Mouse (Mus musculus): ENCODE results near the gene Tmem30b. TPM values are rescaled to one million over a fixed set of nuclear protein-coding genes. Genes with fewer than 3 reads are reported as not detected.
"Not testable (repeated sequence)": the region's sequence is repeated elsewhere in the genome, so short reads cannot be mapped to it uniquely, and the experiment has no call there.

The Tmem30b gene
- polyA plus RNA-seq, 1 experiment from 2014 or later: 8.8 TPM

- H3K9me3 ChIP-seq (replicated peaks): no peaks in the 10 kb centered on the region
- H3K27ac ChIP-seq (replicated peaks): no peak overlapping the region
- H3K36me3 ChIP-seq (replicated peaks): no peaks in the 10 kb centered on the region
- 3% methylated on average over 5 of the region's 5 CpGs for WGBS (ENCODE audit: insufficient replicate concordance)
- H3K4me1 ChIP-seq (replicated peaks): no peaks in the 10 kb centered on the region
- 0 out of 2 replicates have a peak, but pooled peaks have one; percentile 18 for ATAC-seq (ENCODE audit: insufficient read depth)
- no peak overlapping the region for H3K4me3 ChIP-seq (replicated peaks)
- H3K9ac ChIP-seq: no peak overlapping the region
- H3K27me3 ChIP-seq: peaks cover 12% of the 10 kb centered on the region
- no peak overlapping the region for H3K4me2 ChIP-seq
Measured at GRCm38 (mm10) chr12:73554155-73554554, 8.0 kb upstream of the Tmem30b start.

GRCm38 (mm10) chr12:73548259-73548658, 2.1 kb upstream of the Tmem30b start:
- H3K27me3 ChIP-seq: peaks cover 66% of the 10 kb centered on the region
- H3K4me3 ChIP-seq (replicated peaks): no peak overlapping the region
- H3K4me2 ChIP-seq: no peak overlapping the region
- ATAC-seq (ENCODE audit: insufficient read depth): no peak
- no peak overlapping the region for H3K27ac ChIP-seq (replicated peaks)
- no peaks in the 10 kb centered on the region for H3K36me3 ChIP-seq (replicated peaks)
- 41% methylated on average over 8 of the region's 8 CpGs for WGBS (ENCODE audit: insufficient replicate concordance)
- H3K9me3 ChIP-seq (replicated peaks): no peaks in the 10 kb centered on the region
- H3K9ac ChIP-seq: no peak overlapping the region
- peaks cover 5% of the 10 kb centered on the region; the same call in 1 of the 2 replicates for H3K4me1 ChIP-seq (replicated peaks)

GRCm38 (mm10) chr12:73547646-73548045, 1.5 kb upstream of the Tmem30b start:
- ATAC-seq (ENCODE audit: insufficient read depth): no peak
- 24% methylated on average over 10 of the region's 10 CpGs for WGBS (ENCODE audit: insufficient replicate concordance)
- Histone ChIP-seq H3K4me3 (replicated peaks) (no peak overlapping the region), H3K36me3 (replicated peaks) (no peaks in the 10 kb centered on the region), H3K4me1 (replicated peaks) (peaks cover 5% of the 10 kb centered on the region; the same call in 1 of the 2 replicates), H3K9ac (no peak overlapping the region), H3K4me2 (no peak overlapping the region), H3K27me3 (peaks cover 69% of the 10 kb centered on the region), H3K9me3 (replicated peaks) (no peaks in the 10 kb centered on the region), H3K27ac (replicated peaks) (no peak overlapping the region)

- Histone ChIP-seq H3K27ac (replicated peaks) (no peak overlapping the region), H3K36me3 (replicated peaks) (no peaks in the 10 kb centered on the region), H3K4me1 (replicated peaks) (peaks cover 5% of the 10 kb centered on the region; the same call in 1 of the 2 replicates), H3K9me3 (replicated peaks) (no peaks in the 10 kb centered on the region), H3K9ac (0 out of 2 replicates have a peak overlapping the region, but pooled peaks have one; percentile 32), H3K4me3 (replicated peaks) (peak overlapping the region; percentile 50), H3K4me2 (peak overlapping the region; percentile 68), H3K27me3 (peaks cover 77% of the 10 kb centered on the region)
- 2% methylated on average over 55 of the region's 55 CpGs for WGBS (ENCODE audit: insufficient replicate concordance)
- peak; percentile 37; the same call in 1 of the 2 replicates for ATAC-seq (ENCODE audit: insufficient read depth)
Measured at GRCm38 (mm10) chr12:73545672-73546085, 513 bp downstream of the Tmem30b start.

GRCm38 (mm10) chr12:73544736-73545671, 1.2 kb downstream of the Tmem30b start:
- Histone ChIP-seq H3K4me2 (peak overlapping the region; percentile 68), H3K9me3 (replicated peaks) (no peaks in the 10 kb centered on the region), H3K4me3 (replicated peaks) (peak overlapping the region; percentile 50), H3K27ac (replicated peaks) (no peak overlapping the region), H3K4me1 (replicated peaks) (peaks cover 5% of the 10 kb centered on the region; the same call in 1 of the 2 replicates), H3K36me3 (replicated peaks) (no peaks in the 10 kb centered on the region), H3K27me3 (peaks cover 70% of the 10 kb centered on the region), H3K9ac (no peak overlapping the region; the same call in 1 of the 2 replicates)
- 15% methylated on average over 48 of the region's 48 CpGs for WGBS (ENCODE audit: insufficient replicate concordance)
- no peak for ATAC-seq (ENCODE audit: insufficient read depth)

GRCm38 (mm10) chr12:73543191-73543590, 3.0 kb downstream of the Tmem30b start:
- no peaks in the 10 kb centered on the region for H3K36me3 ChIP-seq (replicated peaks)
- no peak for ATAC-seq (ENCODE audit: insufficient read depth)
- H3K9ac ChIP-seq: no peak overlapping the region
- no peak overlapping the region for H3K4me3 ChIP-seq (replicated peaks)
- H3K4me2 ChIP-seq: no peak overlapping the region
- H3K4me1 ChIP-seq (replicated peaks): peaks cover 5% of the 10 kb centered on the region; the same call in 1 of the 2 replicates
- H3K27me3 ChIP-seq: peaks cover 56% of the 10 kb centered on the region
- no peaks in the 10 kb centered on the region for H3K9me3 ChIP-seq (replicated peaks)
- H3K27ac ChIP-seq (replicated peaks): no peak overlapping the region
- 52% methylated on average over 5 of the region's 5 CpGs for WGBS (ENCODE audit: insufficient replicate concordance)

- no peaks in the 10 kb centered on the region for H3K36me3 ChIP-seq (replicated peaks)
- no peaks in the 10 kb centered on the region for H3K9me3 ChIP-seq (replicated peaks)
- no peak overlapping the region for H3K27ac ChIP-seq (replicated peaks)
- peaks cover 28% of the 10 kb centered on the region for H3K27me3 ChIP-seq
- WGBS (ENCODE audit: insufficient replicate concordance): 82% methylated on average over 2 of the region's 2 CpGs
- no peak for ATAC-seq (ENCODE audit: insufficient read depth)
- H3K9ac ChIP-seq: no peak overlapping the region
- no peak overlapping the region for H3K4me2 ChIP-seq
- H3K4me1 ChIP-seq (replicated peaks): 0 out of 2 replicates have a peak, but pooled peaks cover 2% of the 10 kb centered on the region
- H3K4me3 ChIP-seq (replicated peaks): no peak overlapping the region
Measured at GRCm38 (mm10) chr12:73540402-73540801, 5.8 kb downstream of the Tmem30b start.

GRCm38 (mm10) chr12:73539151-73539550, 7.0 kb downstream of the Tmem30b start:
- Histone ChIP-seq H3K9me3 (replicated peaks) (no peaks in the 10 kb centered on the region), H3K9ac (no peak overlapping the region), H3K4me2 (no peak overlapping the region), H3K4me3 (replicated peaks) (no peak overlapping the region), H3K4me1 (replicated peaks) (0 out of 2 replicates have a peak, but pooled peaks cover 2% of the 10 kb centered on the region), H3K27me3 (peaks cover 16% of the 10 kb centered on the region), H3K36me3 (replicated peaks) (no peaks in the 10 kb centered on the region), H3K27ac (replicated peaks) (no peak overlapping the region)
- no peak for ATAC-seq (ENCODE audit: insufficient read depth)
- 34% methylated on average over 2 of the region's 2 CpGs for WGBS (ENCODE audit: insufficient replicate concordance)

GRCm38 (mm10) chr12:73538139-73538508, 8.1 kb downstream of the Tmem30b start:
- Histone ChIP-seq H3K4me2 (peak overlapping the region; percentile 56), H3K27me3 (peaks cover 12% of the 10 kb centered on the region; the same call in 1 of the 2 replicates), H3K4me3 (replicated peaks) (peak overlapping the region; percentile 40)
- not testable (repeated sequence) for H3K4me1 ChIP-seq (replicated peaks); H3K27ac ChIP-seq (replicated peaks); H3K36me3 ChIP-seq (replicated peaks); H3K9ac ChIP-seq; H3K9me3 ChIP-seq (replicated peaks)
- WGBS (ENCODE audit: insufficient replicate concordance): 22% methylated on average over 3 of the region's 3 CpGs
- peak; percentile 31; the same call in 1 of the 2 replicates for ATAC-seq (ENCODE audit: insufficient read depth)

- H3K4me2 ChIP-seq: peak overlapping the region; percentile 56
- H3K36me3 ChIP-seq (replicated peaks): no peaks in the 10 kb centered on the region
- peak overlapping the region; percentile 40 for H3K4me3 ChIP-seq (replicated peaks)
- peak; percentile 62; the same call in 1 of the 2 replicates for ATAC-seq (ENCODE audit: insufficient read depth)
- no peak overlapping the region for H3K27ac ChIP-seq (replicated peaks)
- 22% methylated on average over 17 of the region's 17 CpGs for WGBS (ENCODE audit: insufficient replicate concordance)
- H3K9me3 ChIP-seq (replicated peaks): no peaks in the 10 kb centered on the region
- H3K27me3 ChIP-seq: peaks cover 9% of the 10 kb centered on the region; the same call in 1 of the 2 replicates
- no peak overlapping the region for H3K9ac ChIP-seq
- H3K4me1 ChIP-seq (replicated peaks): 0 out of 2 replicates have a peak, but pooled peaks cover 2% of the 10 kb centered on the region
Measured at GRCm38 (mm10) chr12:73537499-73538138, 8.6 kb downstream of the Tmem30b start.

- 12% methylated on average over 9 of the region's 9 CpGs for WGBS (ENCODE audit: insufficient replicate concordance)
- ATAC-seq (ENCODE audit: insufficient read depth): no peak
- Histone ChIP-seq H3K9ac (no peak overlapping the region), H3K9me3 (replicated peaks) (no peaks in the 10 kb centered on the region), H3K4me3 (replicated peaks) (no peak overlapping the region), H3K4me1 (replicated peaks) (0 out of 2 replicates have a peak, but pooled peaks cover 2% of the 10 kb centered on the region), H3K27me3 (no peaks in the 10 kb centered on the region), H3K27ac (replicated peaks) (no peak overlapping the region), H3K4me2 (no peak overlapping the region), H3K36me3 (replicated peaks) (no peaks in the 10 kb centered on the region)
Measured at GRCm38 (mm10) chr12:73534591-73534990, 11.6 kb downstream of the Tmem30b start.

All from liver, embryonic 15.5 days (tissue).